Mouse (Mus musculus): ENCODE data around the gene Tnp2. TPM values are rescaled to one million over a fixed set of nuclear protein-coding genes. Genes with fewer than 3 reads are reported as not detected.

The Tnp2 gene
- polyA plus RNA-seq, 1 experiment from 2014 or later = not detected

DNA sequence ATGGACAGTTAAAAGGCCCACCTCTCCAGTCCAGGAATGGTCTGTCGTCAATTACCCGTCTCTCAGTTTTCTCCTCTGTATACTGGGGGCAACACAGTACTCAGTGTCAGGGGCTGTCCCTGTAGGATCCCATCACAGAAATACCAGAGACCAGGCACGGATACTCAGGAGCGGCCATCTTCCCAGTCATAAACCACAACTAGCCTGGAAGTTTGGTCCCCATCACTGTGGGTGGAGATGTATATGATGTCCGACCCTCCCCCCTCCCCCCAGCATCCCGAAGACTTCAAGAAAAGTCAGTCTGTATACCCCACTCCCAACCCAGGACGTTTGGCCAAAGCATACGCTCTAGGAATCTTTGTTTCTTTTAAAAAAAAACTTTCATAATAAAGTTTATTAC is 5.0 kb downstream of the Tnp2 start:
- no peaks in the 10 kb centered on the region for H3K9me3 ChIP-seq (ENCODE audit: control insufficient read depth, low read length)
- TF ChIP-seq EP300 (optimal IDR thresholded peaks at IDR 0.05) (no peak), CTCF (IDR thresholded peaks at IDR 0.05; ENCODE audit: low read depth) (no peak)
- H3K4me3 ChIP-seq (ENCODE audit: low read depth, low read length) = peak overlapping the region; percentile 73
- no peaks in the 10 kb centered on the region for H3K36me3 ChIP-seq (ENCODE audit: control insufficient read depth, insufficient read depth, low read length)
- peak overlapping the region; percentile 96 for H3K4me2 ChIP-seq (replicated peaks; ENCODE audit: low read depth)
- H3K9ac ChIP-seq (ENCODE audit: low read length) = no peak overlapping the region
- 50% methylated on average over 8 of the region's 8 CpGs for WGBS
- H3K4me1 ChIP-seq (replicated peaks; ENCODE audit: control insufficient read depth, insufficient read depth) = peaks cover 15% of the 10 kb centered on the region
- H3K27ac ChIP-seq (replicated peaks) = no peak overlapping the region
- ATAC-seq (ENCODE audit: low FRiP score, low TSS enrichment) = no peak
- DNase-seq (ENCODE audit: low spot score) = no peak
- H3K27me3 ChIP-seq (ENCODE audit: control insufficient read depth, insufficient read depth, low read length) = no peaks in the 10 kb centered on the region

DNA sequence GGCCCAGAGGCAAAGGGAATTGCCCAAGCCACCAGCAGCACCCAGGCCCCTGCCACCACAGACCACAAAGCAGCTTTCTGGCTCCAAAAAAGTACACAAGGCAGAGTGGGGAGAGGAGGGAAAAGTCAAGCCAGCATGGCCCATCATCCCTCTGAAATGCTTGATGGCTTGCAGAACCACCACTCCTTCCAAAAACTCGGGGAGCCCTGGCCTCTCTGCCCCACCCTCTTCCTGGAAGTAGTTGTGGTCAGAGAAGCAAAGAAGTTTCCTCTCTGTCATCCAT is 5.4 kb downstream of the Tnp2 start:
- H3K9me3 ChIP-seq (ENCODE audit: control insufficient read depth, low read length) = no peaks in the 10 kb centered on the region
- H3K36me3 ChIP-seq (ENCODE audit: control insufficient read depth, insufficient read depth, low read length) = no peaks in the 10 kb centered on the region
- H3K4me2 ChIP-seq (replicated peaks; ENCODE audit: low read depth) = peak overlapping the region; percentile 96
- no peak for TF ChIP-seq CTCF (IDR thresholded peaks at IDR 0.05; ENCODE audit: low read depth)
- TF ChIP-seq EP300 (optimal IDR thresholded peaks at IDR 0.05) = no peak
- H3K4me3 ChIP-seq (ENCODE audit: low read depth, low read length) = peak overlapping the region; percentile 18
- 0 out of 2 replicates have a peak overlapping the region, but pooled peaks have one; percentile 31 for H3K9ac ChIP-seq (ENCODE audit: low read length)
- H3K27ac ChIP-seq (replicated peaks) = 0 out of 2 replicates have a peak overlapping the region, but pooled peaks have one; percentile 30
- no peak for DNase-seq (ENCODE audit: low spot score)
- no peak for ATAC-seq (ENCODE audit: low FRiP score, low TSS enrichment)
- H3K4me1 ChIP-seq (replicated peaks; ENCODE audit: control insufficient read depth, insufficient read depth) = peaks cover 15% of the 10 kb centered on the region
- H3K27me3 ChIP-seq (ENCODE audit: control insufficient read depth, insufficient read depth, low read length) = no peaks in the 10 kb centered on the region
- 5% methylated on average over 1 of the region's 1 CpGs for WGBS

DNA sequence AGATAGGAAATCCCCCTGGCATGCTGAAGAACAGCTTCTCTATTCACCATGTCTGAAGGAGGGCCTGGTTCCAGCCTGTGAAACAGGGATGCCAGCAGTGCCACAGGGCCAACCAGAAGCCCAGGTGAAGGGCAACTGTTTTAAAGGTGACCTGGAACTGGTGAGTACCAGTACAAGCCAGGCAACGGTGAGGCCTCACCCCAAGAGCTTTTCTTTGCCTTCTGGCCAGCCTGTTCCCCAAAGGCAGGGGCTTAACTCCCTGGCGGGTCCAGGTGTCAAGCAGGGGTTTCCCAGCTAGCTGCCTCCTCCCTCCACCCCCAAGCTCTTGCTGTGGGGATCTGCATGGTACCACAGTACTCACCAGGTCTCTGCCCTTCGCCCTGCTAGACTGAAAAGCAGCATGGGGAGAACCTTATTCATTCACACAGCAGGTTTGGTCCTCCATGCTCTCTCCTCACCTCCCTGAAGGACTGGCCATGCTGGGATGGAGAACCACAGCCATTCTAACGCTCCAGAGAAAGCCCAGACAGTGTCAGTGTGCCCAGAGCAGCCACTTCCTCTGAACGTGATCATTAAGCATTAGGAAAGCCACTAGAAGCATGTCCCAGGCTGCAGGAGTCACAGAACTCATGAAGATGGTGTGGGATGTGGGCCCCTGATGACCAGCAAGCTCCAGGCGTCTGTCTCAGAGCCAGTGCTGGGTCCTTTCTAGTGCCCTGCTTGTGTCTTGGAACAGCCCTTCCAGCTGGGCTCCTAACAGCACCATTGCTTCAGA is 5.9 kb downstream of the Tnp2 start:
- Histone ChIP-seq H3K9ac (ENCODE audit: low read length) (peak overlapping the region; percentile 31; the same call in 1 of the 2 replicates), H3K4me1 (replicated peaks; ENCODE audit: control insufficient read depth, insufficient read depth) (peaks cover 15% of the 10 kb centered on the region), H3K9me3 (ENCODE audit: control insufficient read depth, low read length) (no peaks in the 10 kb centered on the region), H3K27me3 (ENCODE audit: control insufficient read depth, insufficient read depth, low read length) (no peaks in the 10 kb centered on the region), H3K4me2 (replicated peaks; ENCODE audit: low read depth) (peak overlapping the region; percentile 96), H3K27ac (replicated peaks) (0 out of 2 replicates have a peak overlapping the region, but pooled peaks have one; percentile 30), H3K4me3 (ENCODE audit: low read depth, low read length) (no peak overlapping the region), H3K36me3 (ENCODE audit: control insufficient read depth, insufficient read depth, low read length) (no peaks in the 10 kb centered on the region)
- TF ChIP-seq CTCF (IDR thresholded peaks at IDR 0.05; ENCODE audit: low read depth) = no peak
- TF ChIP-seq EP300 (optimal IDR thresholded peaks at IDR 0.05) = no peak
- ATAC-seq (ENCODE audit: low FRiP score, low TSS enrichment) = no peak
- WGBS = 48% methylated on average over 6 of the region's 6 CpGs
- no peak for DNase-seq (ENCODE audit: low spot score)

DNA sequence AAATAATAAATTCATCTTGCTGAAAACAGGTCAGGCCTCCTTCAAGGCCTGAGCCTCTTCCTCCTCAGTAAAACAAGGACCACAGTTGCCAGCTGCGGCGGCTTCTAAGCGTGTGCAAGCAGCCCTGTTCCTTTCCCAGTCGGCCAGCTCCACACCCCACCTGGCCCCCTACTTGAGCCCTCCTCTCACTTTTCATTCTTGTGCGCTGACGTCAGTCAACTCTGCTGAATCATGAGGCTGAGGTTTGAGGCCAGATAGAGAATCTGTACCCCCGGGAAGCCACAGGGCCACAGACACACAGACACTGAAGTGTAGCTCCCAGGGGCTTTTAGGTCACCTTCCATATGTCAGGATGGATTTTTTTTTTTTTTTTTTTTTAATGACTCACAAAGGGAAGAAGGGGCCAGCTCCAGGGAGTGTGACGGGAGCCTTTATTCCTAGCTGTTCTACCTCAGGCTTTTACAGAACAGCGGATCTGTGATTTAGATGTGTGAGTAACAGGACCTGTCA is 6.5 kb downstream of the Tnp2 start:
- no peak for DNase-seq (ENCODE audit: low spot score)
- no peak overlapping the region; the same call in none of the 2 replicates for H3K4me2 ChIP-seq (replicated peaks; ENCODE audit: low read depth)
- ATAC-seq (ENCODE audit: low FRiP score, low TSS enrichment) = no peak
- no peaks in the 10 kb centered on the region for H3K9me3 ChIP-seq (ENCODE audit: control insufficient read depth, low read length)
- no peak for TF ChIP-seq EP300 (optimal IDR thresholded peaks at IDR 0.05)
- TF ChIP-seq CTCF (IDR thresholded peaks at IDR 0.05; ENCODE audit: low read depth) = no peak
- no peaks in the 10 kb centered on the region for H3K27me3 ChIP-seq (ENCODE audit: control insufficient read depth, insufficient read depth, low read length)
- peaks cover 15% of the 10 kb centered on the region for H3K4me1 ChIP-seq (replicated peaks; ENCODE audit: control insufficient read depth, insufficient read depth)
- no peak overlapping the region for H3K9ac ChIP-seq (ENCODE audit: low read length)
- 44% methylated on average over 9 of the region's 9 CpGs for whole genome bisulfite sequencing
- H3K27ac ChIP-seq (replicated peaks) = no peak overlapping the region
- no peak overlapping the region for H3K4me3 ChIP-seq (ENCODE audit: low read depth, low read length)
- H3K36me3 ChIP-seq (ENCODE audit: control insufficient read depth, insufficient read depth, low read length) = no peaks in the 10 kb centered on the region

DNA sequence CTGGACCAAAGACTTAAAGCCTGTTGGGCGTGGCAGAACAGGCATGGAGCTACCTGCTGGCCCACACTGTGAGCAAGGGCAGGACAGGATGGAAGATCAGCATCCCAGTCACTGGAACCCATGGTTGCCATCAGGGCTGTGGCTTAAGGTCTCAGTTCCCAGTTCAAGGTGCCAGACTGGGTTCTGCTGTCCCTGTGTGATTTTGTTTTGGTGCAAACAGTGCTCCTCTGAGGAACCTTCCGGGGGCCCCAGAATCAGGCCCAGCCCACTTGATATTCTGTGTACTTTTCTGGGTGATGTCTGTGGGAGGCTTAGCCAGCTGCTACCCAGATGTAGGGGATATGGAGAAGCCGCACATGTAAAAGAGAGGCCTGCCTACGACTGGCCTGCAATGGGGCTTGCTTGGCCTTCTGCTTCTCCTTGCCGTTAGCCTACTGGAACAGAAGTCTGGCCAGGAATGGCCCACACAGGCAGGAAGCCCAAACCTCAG is 7.8 kb downstream of the Tnp2 start:
- WGBS = 54% methylated on average over 5 of the region's 5 CpGs
- ATAC-seq (ENCODE audit: low FRiP score, low TSS enrichment) (no peak), DNase-seq (ENCODE audit: low spot score) (no peak)
- peaks cover 11% of the 10 kb centered on the region; the same call in 1 of the 2 replicates for H3K4me1 ChIP-seq (replicated peaks; ENCODE audit: control insufficient read depth, insufficient read depth)
- H3K4me2 ChIP-seq (replicated peaks; ENCODE audit: low read depth) = no peak overlapping the region
- H3K36me3 ChIP-seq (ENCODE audit: control insufficient read depth, insufficient read depth, low read length) = no peaks in the 10 kb centered on the region
- H3K4me3 ChIP-seq (ENCODE audit: low read depth, low read length) = no peak overlapping the region
- TF ChIP-seq CTCF (IDR thresholded peaks at IDR 0.05; ENCODE audit: low read depth) = no peak
- TF ChIP-seq EP300 (optimal IDR thresholded peaks at IDR 0.05) = no peak
- 0 out of 2 replicates have a peak overlapping the region, but pooled peaks have one; percentile 4 for H3K9ac ChIP-seq (ENCODE audit: low read length)
- no peaks in the 10 kb centered on the region for H3K27me3 ChIP-seq (ENCODE audit: control insufficient read depth, insufficient read depth, low read length)
- 0 out of 2 replicates have a peak overlapping the region, but pooled peaks have one; percentile 24 for H3K27ac ChIP-seq (replicated peaks)
- H3K9me3 ChIP-seq (ENCODE audit: control insufficient read depth, low read length) = no peaks in the 10 kb centered on the region
